ENCODE assay signal across 24 mouse cellular contexts in the genomic region with DNA sequence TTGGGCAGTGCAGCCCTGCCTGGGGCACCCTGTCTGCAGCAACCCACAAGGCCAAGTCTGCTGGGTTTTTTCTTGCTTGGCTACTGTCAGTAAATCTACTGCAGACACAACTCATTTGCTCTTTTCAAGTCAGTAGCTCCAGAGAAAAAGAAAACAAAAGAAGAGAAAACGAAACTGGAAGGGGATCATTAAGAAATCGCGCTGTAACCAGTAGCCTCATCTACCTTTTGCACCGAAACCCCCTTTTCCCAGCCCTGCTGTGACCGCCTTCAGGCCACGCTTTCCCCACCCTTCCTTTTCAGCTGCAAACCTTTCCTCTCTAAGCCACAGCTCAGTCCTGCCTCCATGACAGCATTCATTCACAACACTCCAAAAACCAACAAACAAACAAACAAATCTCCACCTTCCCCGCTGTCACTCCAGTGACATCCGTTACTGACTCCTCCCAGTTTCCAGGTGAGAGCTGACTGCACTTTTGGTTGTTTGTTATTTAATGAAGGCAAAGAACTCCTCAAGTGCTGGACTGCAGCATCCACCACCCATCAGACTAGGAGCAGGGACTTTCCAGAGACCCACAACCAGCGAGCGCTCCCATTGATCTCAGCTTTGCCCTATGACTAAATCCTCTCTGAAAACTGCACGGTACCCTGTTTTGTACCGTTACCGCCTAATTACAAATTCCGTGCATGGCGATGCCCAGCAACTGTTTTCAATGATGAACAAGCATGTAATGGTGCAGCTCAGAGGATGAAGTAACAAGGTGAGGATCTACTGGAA. TPM values are rescaled to one million over a fixed set of nuclear protein-coding genes. Genes with fewer than 3 reads are reported as not detected.
DNase-seq lines count a peak whose midpoint lies in the region; TF ChIP-seq lines count a peak whose summit lies in the region.
"Had no signal": no experiment of that assay in that cellular context is flagged by ENCODE, and none has a peak within 500 bp of the region (broad histone marks: within the 10 kb centered on the region; RNA-seq: fewer than 3 reads in every experiment).

No protein-coding gene starts in this region.

- H3K27me3 ChIP-seq in ES-Bruce4 (ENCODE audit: control insufficient read depth, insufficient read depth, low read length, poor library complexity, severe bottlenecking), result no peaks in the 10 kb centered on the region
- H3K27me3 ChIP-seq: embryonic facial prominence, embryonic 12.5 days; forebrain, embryonic 12.5 days; heart, embryonic 13.5 days; hindbrain, embryonic 12.5 days; intestine, embryonic 15.5 days had no signal

- peaks cover 2% of the 10 kb centered on the region for H3K4me1 ChIP-seq in ES-Bruce4 (ENCODE audit: control insufficient read depth, insufficient read depth, low read length)
- no peaks in the 10 kb centered on the region for H3K4me1 ChIP-seq in lung, adult 2 months (ENCODE audit: control insufficient read depth, insufficient read depth, low read length)
- H3K4me1 ChIP-seq: embryonic facial prominence, embryonic 12.5 days; forebrain, embryonic 12.5 days; heart, embryonic 13.5 days; hindbrain, embryonic 12.5 days; intestine, embryonic 15.5 days had no signal

- TF ChIP-seq CTCF in ES-Bruce4 (IDR thresholded peaks at IDR 0.05; ENCODE audit: low read depth, low read length), result no peak
- TF ChIP-seq CTCF in lung, adult 2 months (IDR thresholded peaks at IDR 0.05; ENCODE audit: insufficient read depth, low read length), result no peak

- peaks cover 3% of the 10 kb centered on the region; the same call in 1 of the 2 replicates for H3K36me3 ChIP-seq in ES-Bruce4 (ENCODE audit: control insufficient read depth, insufficient read depth, low read length, poor library complexity, severe bottlenecking)

- TF ChIP-seq POLR2A in ES-Bruce4 (IDR thresholded peaks at IDR 0.05; ENCODE audit: insufficient read depth, low read length), result no peak
- TF ChIP-seq POLR2A in lung, adult 2 months (IDR thresholded peaks at IDR 0.05; ENCODE audit: borderline replicate concordance, extremely low read depth, low read depth, low read length), result no peak

- 88% methylated on average over 15 of the region's 15 CpGs for WGBS in lung, adult 2 months

- H3K9ac ChIP-seq in ES-Bruce4 (ENCODE audit: low read depth, poor library complexity, severe bottlenecking), result no peak overlapping the region
- H3K9ac ChIP-seq: embryonic facial prominence, embryonic 12.5 days; forebrain, embryonic 12.5 days; heart, embryonic 13.5 days; hindbrain, embryonic 12.5 days; intestine, embryonic 15.5 days had no signal

- DNase-seq in heart, adult 11 months, result peak; percentile 72
- DNase-seq in heart, postnatal 4 days, result no peak
- peak; percentile 27 for DNase-seq in adipocyte (ENCODE audit: low spot score)
- no peak for DNase-seq in kidney, postnatal 4 days
- no peak for DNase-seq in urinary bladder, postnatal 25 days (ENCODE audit: low spot score)
- DNase-seq in lung, adult 2 months, result no peak
- DNase-seq in B cell, adult 2 months, result no peak
- DNase-seq: adrenal gland, adult 8-10 months; adrenal gland, postnatal 36 days; cerebellum, adult 8-10 months; cerebellum, postnatal 14 days; gastrocnemius, adult 2 months; gastrocnemius, postnatal 25 days; heart, postnatal 36 days; kidney, adult 18-20 months had no signal

- H3K4me3 ChIP-seq in ES-Bruce4 (ENCODE audit: low read depth, low read length), result no peak overlapping the region
- H3K4me3 ChIP-seq in lung, adult 2 months (replicated peaks; ENCODE audit: extremely low read depth, low read depth, low read length), result no peak overlapping the region
- H3K4me3 ChIP-seq: embryonic facial prominence, embryonic 12.5 days; forebrain, embryonic 12.5 days; gastrocnemius, adult 2 months; heart, embryonic 13.5 days; hindbrain, embryonic 12.5 days; intestine, embryonic 15.5 days had no signal

- no peak overlapping the region for H3K27ac ChIP-seq in ES-Bruce4 (ENCODE audit: insufficient read depth, low read length)
- H3K27ac ChIP-seq: embryonic facial prominence, embryonic 12.5 days; forebrain, embryonic 12.5 days; gastrocnemius, adult 2 months; heart, embryonic 13.5 days; hindbrain, embryonic 12.5 days; intestine, embryonic 15.5 days had no signal

- 0 out of 2 replicates have a peak, but pooled peaks have one; percentile 11 for TF ChIP-seq EP300 in ES-Bruce4 (IDR thresholded peaks at IDR 0.05; ENCODE audit: insufficient read depth, low read depth, low read length)

- no peaks in the 10 kb centered on the region for H3K9me3 ChIP-seq in ES-Bruce4 (replicated peaks; ENCODE audit: control insufficient read depth, insufficient read depth, low read length, poor library complexity, severe bottlenecking)
- H3K9me3 ChIP-seq: embryonic facial prominence, embryonic 12.5 days; forebrain, embryonic 12.5 days; G1E; heart, embryonic 13.5 days; hindbrain, embryonic 12.5 days; intestine, embryonic 15.5 days had no signal

RNA-seq across cellular contexts. Expression of gene Dhfr, which starts 22.2 kb away (rescaled TPM):
- 1 to 10 TPM; 7.9 to 8.4 TPM for total RNA-seq in heart, postnatal 4 days (2021)
- polyA plus RNA-seq in ES-Bruce4 (2011; ENCODE audit: insufficient read depth, insufficient read length, low read depth, missing spikeins), result 19.8 and 21.3 TPM in 2 replicates
- 0.45 and 0.57 TPM in 2 replicates for polyA plus RNA-seq in lung, adult 2 months (2012; rRNA removed)

RNA-seq across cellular contexts. Expression of gene Msh3, which starts 22.5 kb away (rescaled TPM):
- total RNA-seq in heart, postnatal 4 days (2021), result 10 to 100 TPM; 14.2 to 14.5 TPM
- 33.1 and 33.7 TPM in 2 replicates for polyA plus RNA-seq in ES-Bruce4 (2011; ENCODE audit: insufficient read depth, insufficient read length, low read depth, missing spikeins)
- polyA plus RNA-seq in lung, adult 2 months (2012; rRNA removed), result 1.8 and 3.2 TPM in 2 replicates

RNA-seq across cellular contexts. Expression of gene Gm20379, which starts 26.5 kb away (rescaled TPM):
- total RNA-seq in heart, postnatal 4 days (2021), result not detected
- not detected in 2 replicates for polyA plus RNA-seq in ES-Bruce4 (2011; ENCODE audit: insufficient read depth, insufficient read length, low read depth, missing spikeins)
- polyA plus RNA-seq in lung, adult 2 months (2012; rRNA removed), result not detected in 2 replicates
- total RNA-seq: adrenal gland, adult 8-10 months; adrenal gland, postnatal 36 days; common myeloid progenitor, adult 5-6 weeks; G1E; gastrocnemius, adult 2 months; gastrocnemius, postnatal 25 days; granulocyte monocyte progenitor cell, adult 5-6 weeks; heart, postnatal 36 days had no signal
- polyA plus RNA-seq: G1E had no signal

Comparison
In these comparisons a context has a peak if more than half of its experiments do, and no peak if none do; other contexts are left out.
1. DNase-seq: peak in heart, adult 11 months (single experiment) and adipocyte (single experiment); none in heart, postnatal 4 days (single experiment), kidney, postnatal 4 days (0 of 2), urinary bladder, postnatal 25 days (single experiment), lung, adult 2 months (single experiment) and B cell, adult 2 months (0 of 2).
2. RNA of gene Dhfr, which starts 22.2 kb away (polyA plus RNA-seq): 19.8 to 21.3 TPM in ES-Bruce4; 0.45 to 0.57 TPM in lung, adult 2 months; every median in the first group is over 10 times any median in the second.